Mouse (Mus musculus) ES-Bruce4 (cell line): ENCODE measurements at regions not wholly inside any gene's neighbourhood (a gene's known extent, or its start where the extent isn't known, plus 50 kb on each side); places are given as distances from the start of the nearest gene placed in this dataset.

Source experiments
- H3K27ac ChIP-seq: 2 replicates; pipeline ENCODE4 v1.5.1; 2012; ENCODE audit warnings: low read length, inconsistent platforms; ENCODE audit not compliant: insufficient read depth
- H3K27me3 ChIP-seq: 2 replicates; pipeline ENCODE4 v1.6.1; 2012; ENCODE audit warnings: mild to moderate bottlenecking, low read length, inconsistent platforms; ENCODE audit not compliant: control insufficient read depth, poor library complexity, insufficient read depth, severe bottlenecking
- H3K36me3 ChIP-seq: 2 replicates; pipeline ENCODE4 v1.6.1; 2012; ENCODE audit warnings: inconsistent platforms, mild to moderate bottlenecking, low read length, moderate library complexity; ENCODE audit not compliant: control insufficient read depth, poor library complexity, insufficient read depth, severe bottlenecking
- H3K4me1 ChIP-seq: one replicate; pipeline ENCODE4 v1.8.1; 2011; ENCODE audit warnings: low read length; ENCODE audit not compliant: control insufficient read depth, insufficient read depth
- H3K4me3 ChIP-seq: 2 replicates; pipeline ENCODE4 v1.5.1; 2011; ENCODE audit warnings: low read depth, mild to moderate bottlenecking, low read length
- H3K9ac ChIP-seq: 2 replicates; pipeline ENCODE4 v1.6.1; 2012; ENCODE audit warnings: low read depth, mild to moderate bottlenecking, inconsistent platforms; ENCODE audit not compliant: poor library complexity, severe bottlenecking
- H3K9me3 ChIP-seq: replicated peaks from 2 replicates; pipeline ENCODE4 v1.6.1; 2012; ENCODE audit warnings: mild to moderate bottlenecking, low read length, inconsistent platforms; ENCODE audit not compliant: control insufficient read depth, poor library complexity, insufficient read depth, severe bottlenecking
- CTCF ChIP-seq: IDR thresholded peaks from one replicate; pipeline ENCODE4 v1.8.1; 2011; ENCODE audit warnings: low read depth, low read length
- EP300 ChIP-seq: IDR thresholded peaks from 2 replicates; pipeline ENCODE4 v1.6.1; 2011; ENCODE audit warnings: low read depth, low read length; ENCODE audit not compliant: insufficient read depth
- POLR2A ChIP-seq: IDR thresholded peaks from one replicate; pipeline ENCODE4 v1.8.1; 2011; ENCODE audit warnings: low read length; ENCODE audit not compliant: insufficient read depth

- Histone ChIP-seq H3K4me3 (no peak overlapping the region), H3K36me3 (no peaks in the 10 kb centered on the region), H3K4me1 (no peaks in the 10 kb centered on the region), H3K9ac (no peak overlapping the region), H3K27me3 (no peaks in the 10 kb centered on the region), H3K27ac (no peak overlapping the region), H3K9me3 (no peaks in the 10 kb centered on the region)
- TF ChIP-seq EP300 (no peak), CTCF (no peak), POLR2A (no peak)
Measured at GRCm38 (mm10) chr19:54605346-54605745, 521.7 kb downstream of the Gpam start.

GRCm38 (mm10) chr19:54616924-54617323, 510.1 kb downstream of the Gpam start:
- no peak overlapping the region for H3K4me3 ChIP-seq

More at GRCm38 (mm10) chr19:54616924-54617323, 510.1 kb downstream of the Gpam start:
- no peaks in the 10 kb centered on the region for H3K36me3 ChIP-seq
- no peaks in the 10 kb centered on the region for H3K9me3 ChIP-seq
- no peak for TF ChIP-seq CTCF
- TF ChIP-seq POLR2A: no peak
- TF ChIP-seq EP300: no peak
- no peaks in the 10 kb centered on the region for H3K27me3 ChIP-seq
- H3K27ac ChIP-seq: no peak overlapping the region
- no peak overlapping the region for H3K9ac ChIP-seq
- no peaks in the 10 kb centered on the region for H3K4me1 ChIP-seq
